Mouse (Mus musculus): ENCODE results near the gene Pecam1. TPM values are rescaled to one million over a fixed set of nuclear protein-coding genes. Genes with fewer than 3 reads are reported as not detected.
"Not testable (repeated sequence)": the region's sequence is repeated elsewhere in the genome, so short reads cannot be mapped to it uniquely, and the experiment has no call there.

The Pecam1 gene
- polyA plus RNA-seq, 2 experiments from 2014 or later = 116 to 166 TPM

DNA sequence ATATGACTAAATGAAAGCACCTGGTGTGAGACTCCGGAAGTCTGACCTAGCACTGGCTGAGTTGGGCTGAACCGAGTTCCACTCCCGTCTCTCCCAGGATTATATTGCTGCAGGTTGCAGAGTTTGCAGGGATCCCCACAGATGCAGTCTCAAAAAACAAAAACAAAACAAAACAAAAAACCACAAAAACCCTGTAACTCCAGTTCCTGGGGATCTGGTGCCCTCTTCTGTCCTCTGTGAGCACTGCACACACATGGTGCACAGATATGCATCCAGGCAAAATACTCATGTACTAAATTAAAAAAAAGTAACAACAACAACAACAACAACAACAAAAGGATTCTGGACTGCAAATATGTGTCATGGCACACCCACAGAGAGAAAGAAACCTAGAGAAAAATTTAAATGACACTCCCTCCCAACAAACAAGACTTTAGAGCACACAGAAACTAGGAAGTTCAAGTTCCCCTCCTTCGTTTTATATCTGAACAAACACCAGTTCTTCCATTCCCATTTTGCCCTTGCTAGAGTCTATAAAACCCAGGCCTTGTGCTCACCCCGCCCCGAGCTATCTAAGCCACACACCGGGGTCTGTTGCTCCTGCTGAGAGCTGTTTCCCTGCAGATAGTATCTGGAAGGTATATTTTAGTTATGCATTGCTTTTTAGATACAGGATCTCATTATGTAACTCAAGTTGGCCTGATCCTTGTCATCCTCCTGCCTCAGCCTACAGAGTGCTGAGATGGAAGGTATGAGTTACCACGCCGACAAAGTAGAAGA lies 20.0 kb upstream of the Pecam1 start:
- peak; percentile 68 for ATAC-seq

DNA sequence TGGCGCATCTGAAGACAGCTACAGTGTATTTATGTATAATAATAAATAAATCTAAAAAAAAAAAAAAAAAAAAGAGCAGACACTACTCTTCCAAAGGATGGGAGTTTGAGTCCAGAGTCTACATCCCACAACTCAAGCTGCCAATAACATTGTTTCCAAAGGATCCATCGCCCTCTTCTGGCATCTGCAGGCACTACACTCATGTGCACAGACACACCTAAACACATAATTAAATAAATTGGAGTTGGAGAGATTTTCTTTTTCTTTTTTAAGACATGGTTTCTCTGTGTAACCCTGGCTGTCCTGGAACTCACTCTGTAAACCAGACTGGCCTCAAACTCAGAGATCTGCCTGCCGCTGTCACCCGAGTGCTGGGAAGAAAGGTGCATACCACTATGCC lies 17.1 kb upstream of the Pecam1 start:
- no peak for ATAC-seq

DNA sequence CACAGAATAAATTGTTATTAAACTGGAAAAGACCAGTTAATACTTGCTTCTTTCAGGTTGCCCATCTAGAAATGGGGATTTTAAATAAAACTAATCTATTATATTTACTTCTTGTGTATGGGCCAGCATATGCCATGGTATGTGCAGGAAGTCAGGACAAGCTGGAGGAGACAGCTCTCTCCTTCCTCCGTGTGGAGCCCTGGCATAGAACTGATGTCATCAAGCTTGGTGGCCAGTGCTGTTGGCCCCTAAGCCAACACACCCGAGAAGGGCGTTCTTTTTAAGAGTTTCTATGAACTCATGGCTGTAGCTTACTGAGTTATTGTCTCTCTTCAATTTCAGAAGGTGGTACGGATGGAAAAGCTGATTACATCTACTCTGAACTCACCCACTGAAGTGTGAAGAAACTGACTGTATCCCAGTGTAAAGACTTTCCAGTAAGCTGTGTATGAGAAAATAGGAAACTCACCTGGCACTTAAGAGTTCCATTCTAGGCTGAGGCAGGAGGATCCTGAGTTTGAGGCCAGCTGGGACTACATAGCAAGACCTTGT lies 16.3 kb upstream of the Pecam1 start:
- ATAC-seq = no peak

DNA sequence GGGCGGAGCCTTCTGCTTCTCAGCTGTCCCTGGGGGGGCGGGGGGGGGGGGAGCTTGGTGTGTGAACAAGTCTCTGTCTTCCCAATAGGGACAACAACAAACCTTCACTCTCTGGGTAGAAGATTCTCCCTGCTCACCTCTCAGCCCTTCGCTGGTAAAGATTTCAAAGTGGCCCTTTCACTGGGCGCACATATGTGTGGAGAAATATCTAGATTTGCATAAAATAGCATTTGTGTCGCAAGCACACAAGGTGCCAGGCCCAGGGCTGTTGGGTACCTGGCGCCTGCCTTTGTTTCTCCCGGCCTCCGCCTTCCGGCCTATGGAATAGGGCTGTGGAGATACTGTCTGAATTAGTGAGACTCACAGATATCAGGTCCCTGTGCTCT lies 12.4 kb upstream of the Pecam1 start:
- no peak for ATAC-seq

DNA sequence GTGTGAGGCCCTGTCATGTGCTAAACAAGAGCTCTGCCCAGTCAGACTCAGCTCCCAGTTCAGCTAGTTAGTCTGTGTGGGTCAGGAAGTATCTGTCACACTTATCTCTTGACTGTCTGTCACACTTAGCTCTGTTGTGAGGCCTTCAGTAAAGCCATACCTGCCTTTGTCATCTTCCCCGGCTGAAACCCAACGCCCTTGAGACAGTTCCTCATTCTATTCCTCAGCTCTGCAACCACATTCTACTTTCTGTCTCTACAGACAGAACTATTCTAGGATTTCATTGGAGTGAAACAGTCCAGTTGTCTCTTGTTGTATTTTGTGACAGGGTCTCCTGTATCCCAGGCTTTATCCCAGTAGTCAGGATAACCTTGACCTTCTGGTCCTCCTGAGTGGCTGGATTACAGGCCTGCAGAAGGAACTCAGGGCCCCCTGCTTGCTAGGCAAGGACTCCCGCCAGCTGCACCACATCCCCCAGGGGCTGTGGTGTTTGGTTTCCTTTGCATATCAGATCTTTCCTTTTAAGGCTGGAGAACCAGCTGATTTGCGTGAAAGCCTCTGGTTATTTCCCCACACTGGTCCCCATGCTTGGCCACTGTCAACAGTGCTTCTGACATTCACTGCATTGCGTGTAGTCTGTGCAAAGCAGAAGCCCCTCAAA lies 11.8 kb upstream of the Pecam1 start:
- peak; percentile 85 for ATAC-seq

DNA sequence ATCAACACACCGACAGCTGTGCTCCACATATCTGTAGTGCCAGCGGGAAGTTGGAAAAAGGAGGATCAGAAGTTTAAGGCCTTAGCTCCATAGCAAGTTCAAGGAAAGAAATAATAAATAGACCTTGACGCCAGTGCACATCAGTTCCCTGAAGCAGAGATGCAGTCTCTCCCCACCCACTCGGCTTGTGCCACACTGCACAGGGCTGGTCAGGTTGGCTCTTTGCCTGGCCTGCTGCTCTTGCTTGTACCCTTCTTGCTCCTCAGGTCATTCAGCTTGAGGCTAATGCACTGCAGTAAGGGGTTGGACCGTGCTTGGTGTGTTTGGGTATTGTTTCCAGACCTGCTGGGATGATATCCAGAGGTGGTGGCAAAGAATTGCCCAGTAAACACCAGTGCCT lies 10.1 kb upstream of the Pecam1 start:
- ATAC-seq = no peak

DNA sequence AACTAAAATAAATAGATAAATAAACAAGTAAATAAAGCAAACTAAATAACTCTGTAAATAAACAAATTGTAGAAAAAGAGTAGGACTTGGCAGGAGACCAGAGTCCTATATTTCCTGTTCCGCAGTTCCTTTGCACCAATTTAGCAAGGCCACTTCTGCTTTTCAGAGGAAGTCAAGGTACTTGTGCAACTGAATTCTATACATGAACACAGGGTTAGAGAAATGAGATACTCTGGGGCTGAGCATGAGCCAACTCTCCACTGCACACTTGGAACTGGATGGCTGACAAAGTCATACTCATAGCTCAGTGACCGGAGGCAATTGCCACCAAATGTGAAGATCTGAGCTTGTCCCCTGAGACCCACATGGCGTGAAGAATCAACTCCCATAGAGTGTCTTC lies 8.6 kb upstream of the Pecam1 start:
- ATAC-seq = no peak

DNA sequence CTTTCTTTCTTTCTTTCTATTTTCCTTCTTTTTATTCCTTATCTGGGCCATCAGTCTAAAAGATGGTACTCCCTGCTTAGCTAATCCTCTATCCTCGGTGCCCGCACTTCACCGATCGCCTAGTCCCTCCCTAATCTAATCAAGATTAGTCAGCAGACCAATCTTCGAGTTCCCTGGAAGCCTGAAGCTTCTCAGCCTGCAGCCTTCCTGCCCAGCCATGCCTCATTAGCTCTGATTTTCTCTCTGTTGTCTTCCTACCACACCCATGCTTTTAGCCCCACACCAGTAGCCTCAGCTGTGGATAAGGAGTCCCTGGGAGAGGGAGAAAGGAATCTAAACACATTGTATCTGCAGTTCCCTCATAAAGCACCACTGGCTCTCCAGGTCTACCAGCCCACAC lies 5.2 kb upstream of the Pecam1 start:
- no peak for ATAC-seq

DNA sequence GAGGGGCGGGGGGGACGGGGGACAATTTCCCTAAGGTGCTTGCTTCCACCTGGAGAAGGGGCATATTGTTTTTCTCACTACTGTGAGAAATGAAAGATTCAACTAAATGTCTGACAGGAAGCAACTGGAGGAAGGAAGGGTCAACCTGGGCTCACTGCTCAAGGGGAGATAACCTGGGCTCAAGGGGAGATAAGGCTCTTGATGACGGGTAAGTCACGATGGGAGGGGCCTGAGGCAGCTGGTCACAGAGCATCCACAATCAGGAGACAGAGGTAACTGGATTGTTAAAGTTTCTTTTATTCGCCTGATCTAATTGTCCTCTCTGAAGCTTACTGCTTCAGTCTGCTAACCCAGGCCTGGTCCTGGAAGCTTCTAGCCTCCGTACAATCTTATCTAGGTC lies 2.9 kb upstream of the Pecam1 start:
- no peak for ATAC-seq

DNA sequence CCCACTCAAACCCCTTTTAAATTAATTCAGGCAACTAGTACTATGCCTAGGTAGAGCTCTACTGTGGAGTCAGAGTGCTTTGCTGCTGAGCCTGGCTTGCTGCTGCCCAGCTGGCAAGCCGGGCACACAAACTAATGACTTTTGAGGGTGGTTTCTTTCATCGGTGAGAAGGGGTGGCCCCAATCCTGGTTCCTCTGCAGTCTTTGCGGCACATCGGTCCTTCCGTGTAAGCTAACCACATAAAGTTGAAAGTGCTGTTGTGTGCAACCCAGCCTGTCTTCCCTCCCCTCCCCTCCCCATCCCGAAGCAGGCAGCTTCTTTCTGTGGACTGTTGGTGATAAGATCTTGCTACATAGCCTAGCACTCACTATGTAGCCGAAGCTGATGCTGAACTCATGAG lies 1.7 kb upstream of the Pecam1 start:
- peak; percentile 59 for ATAC-seq

DNA sequence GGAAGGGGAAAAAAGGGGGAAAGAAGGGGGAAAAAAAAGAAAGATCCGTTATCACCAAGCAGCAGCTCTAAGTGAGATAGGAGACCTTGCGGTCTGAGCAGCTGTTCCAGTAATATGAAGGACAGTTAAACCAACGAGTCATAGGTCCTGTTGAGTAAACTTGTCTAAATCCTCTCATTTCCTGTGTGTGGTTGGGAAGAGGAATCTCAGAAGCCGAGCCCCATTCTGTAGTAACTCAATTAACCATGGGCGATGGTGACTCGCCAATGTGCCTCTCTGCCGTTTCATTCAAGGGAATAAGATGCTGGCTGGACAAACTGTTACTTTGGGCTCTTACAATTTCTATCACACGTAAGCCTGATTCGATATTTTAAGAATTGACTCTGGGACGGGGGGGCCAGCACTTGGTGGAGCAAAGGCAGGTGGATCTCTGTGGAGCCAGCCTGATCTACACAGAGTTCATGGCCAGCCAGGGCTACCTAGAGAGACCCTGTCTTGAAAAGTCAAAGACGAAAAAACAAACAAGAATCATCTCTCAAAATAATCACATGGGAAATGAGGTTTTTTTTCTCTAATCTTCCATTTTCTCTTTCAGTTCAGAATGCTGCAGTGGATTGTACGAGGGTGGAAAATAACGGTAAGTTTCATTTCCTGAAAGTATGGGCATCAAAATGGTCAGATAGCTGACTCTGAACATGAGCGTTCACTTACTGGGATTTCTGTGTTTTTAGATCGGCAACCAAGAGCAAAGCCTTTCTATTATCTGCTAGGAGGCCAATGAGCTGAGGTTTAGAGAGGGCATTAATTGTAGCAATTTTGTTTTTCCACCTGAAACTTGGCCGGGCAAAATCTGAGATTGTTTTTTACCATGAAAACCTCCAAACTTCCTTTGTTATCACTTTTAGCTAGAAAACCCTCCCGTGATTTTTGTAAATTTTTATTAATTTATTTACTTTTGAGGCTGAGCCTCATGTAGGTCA lies 901 bp upstream of the Pecam1 start, which contains the start of gene Milr1:
Milr1 (plus strand) TSS at position 188 of the 980 bp plus-strand sequence.
- peak; percentile 19 for ATAC-seq

DNA sequence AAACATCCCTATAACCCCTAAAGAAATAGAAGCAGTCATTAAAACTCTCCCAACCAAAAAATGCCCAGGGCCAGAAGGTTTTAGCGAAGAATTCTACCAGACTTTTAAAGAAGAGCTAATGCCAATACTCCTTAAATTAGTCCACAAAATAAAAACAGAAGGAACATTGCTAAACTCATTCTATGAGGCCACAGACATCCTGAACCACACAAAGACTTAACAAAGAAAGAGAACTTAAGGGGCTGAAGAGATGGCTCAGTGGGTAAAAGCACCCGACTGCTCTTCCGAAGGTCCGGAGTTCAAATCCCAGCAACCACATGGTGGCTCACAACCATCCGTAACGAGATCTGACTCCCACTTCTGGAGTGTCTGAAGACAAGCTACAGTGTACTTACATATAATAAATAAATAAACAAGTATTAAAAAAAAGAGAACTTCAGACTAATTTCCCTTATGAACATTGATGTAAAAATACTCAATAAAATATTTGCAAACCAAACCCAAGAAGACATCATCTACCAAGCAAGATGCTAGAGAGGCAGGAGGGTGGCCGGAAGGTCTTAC lies 789 bp downstream of the Pecam1 start:
- ATAC-seq = not testable (repeated sequence)

DNA sequence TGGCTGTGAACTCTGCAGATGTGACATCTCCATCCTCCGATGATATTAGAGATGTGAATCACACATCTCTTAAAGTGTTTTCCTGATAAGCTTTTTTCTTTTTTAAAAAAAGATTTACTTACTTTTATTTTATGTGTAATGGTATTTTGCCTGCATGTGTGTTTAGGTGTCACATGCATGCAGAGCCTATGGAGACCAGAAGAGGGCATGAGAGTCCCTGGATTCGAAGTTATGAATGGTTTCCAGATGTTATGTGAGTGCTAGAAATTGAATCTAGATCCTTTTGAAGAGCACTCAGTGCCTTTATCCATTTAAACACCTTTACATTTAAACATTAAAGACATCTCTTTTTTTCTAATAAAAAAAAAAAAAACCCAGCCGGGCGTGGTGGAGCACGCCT lies 5.5 kb downstream of the Pecam1 start:
- ATAC-seq = no peak

DNA sequence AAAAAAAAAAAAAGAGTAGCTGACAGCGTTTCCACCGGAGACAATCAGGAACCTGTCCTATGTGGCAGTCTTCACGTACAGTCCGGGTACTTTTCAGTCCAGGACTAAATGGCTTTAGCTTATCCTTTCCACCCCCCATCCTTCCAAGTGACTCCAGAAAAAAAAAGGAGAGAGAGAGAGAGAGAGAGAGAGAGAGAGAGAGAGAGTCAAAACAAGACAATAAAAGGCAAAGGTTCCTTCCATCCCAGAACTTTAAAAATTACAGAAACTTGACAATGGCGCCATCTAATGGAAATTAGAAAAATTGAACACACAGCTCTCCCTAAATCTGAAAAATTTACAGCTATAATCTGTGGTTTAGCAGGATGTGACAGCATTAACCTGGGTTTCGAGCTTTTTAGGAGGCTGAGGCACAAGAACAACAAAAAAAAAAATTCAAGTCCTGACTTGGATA lies 8.0 kb downstream of the Pecam1 start:
- peak; percentile 70 for ATAC-seq

DNA sequence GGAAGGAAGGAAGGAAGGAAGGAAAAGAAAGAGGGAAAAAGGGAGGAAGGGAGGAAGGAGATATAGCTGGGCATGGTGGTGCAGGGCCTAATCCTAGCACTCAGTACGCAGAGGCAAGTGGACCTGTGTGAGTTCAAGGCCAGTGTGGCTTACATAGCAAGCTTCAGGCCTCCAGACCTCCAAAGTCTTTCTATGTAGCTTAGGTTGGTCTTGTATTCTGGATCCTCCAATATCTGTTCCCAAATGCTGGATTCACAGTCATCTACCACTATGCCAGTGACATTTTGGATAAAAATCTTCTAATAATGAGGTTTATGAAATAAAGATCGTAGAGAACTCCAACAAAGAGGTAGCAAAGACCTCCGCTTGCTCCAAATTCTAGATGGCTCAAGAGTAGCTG lies 8.6 kb downstream of the Pecam1 start:
- no peak for ATAC-seq

DNA sequence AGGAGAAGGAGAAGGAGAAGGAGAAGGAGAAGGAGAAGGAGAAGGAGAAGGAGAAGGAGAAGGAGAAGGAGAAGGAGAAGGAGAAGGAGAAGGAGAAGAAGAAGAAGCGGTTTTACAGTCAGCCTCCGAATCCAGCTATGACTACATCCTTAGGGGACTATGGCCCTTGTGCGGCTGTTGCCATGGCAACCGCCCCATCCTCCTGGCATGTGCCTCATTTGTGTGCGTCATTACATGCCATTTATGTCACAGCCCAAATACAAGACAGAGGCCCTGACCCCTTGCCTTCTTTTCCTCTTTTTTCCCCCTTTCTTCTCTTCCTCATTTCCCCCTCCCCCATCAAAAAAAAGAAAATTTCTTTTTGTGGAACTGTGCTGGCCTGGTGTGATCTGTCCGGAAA lies 9.2 kb downstream of the Pecam1 start:
- ATAC-seq = no peak

DNA sequence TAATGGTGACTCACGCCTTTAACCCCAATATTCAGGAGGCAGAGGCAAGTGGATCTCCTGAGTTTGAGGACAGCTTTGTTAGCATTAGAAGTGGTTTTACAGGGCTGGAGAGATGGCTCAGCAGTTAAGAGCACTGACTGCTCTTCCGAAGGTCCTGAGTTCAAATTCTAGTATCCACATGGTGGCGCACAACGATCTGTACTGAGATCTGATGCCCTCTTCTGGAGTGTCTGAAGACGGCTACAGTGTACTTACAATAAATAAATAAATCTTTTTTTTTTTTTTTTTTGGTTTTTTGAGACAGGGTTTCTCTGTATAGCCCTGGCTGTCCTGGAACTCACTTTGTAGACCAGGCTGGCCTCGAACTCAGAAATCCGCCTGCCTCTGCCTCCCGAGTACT lies 9.7 kb downstream of the Pecam1 start:
- ATAC-seq = not testable (repeated sequence)

DNA sequence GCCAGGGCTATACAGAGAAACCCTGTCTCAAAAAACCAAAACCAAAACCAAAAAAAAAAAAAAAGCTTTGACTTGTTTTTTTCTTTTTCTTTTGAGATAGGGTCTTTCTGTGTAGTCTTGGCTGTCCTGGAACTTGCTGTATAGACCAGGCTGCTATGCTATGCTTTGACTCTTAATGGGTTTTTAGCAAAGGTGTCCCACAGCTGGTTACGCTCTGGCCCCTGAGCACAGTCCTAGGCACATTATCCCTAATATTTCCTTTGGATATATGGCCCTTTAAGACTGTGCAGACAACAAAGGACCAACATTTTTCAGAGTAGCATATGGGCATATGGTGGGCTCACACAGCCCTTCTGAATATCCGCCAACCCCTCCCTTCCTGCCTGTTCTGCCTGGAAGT lies 11.3 kb downstream of the Pecam1 start:
- no peak for ATAC-seq

DNA sequence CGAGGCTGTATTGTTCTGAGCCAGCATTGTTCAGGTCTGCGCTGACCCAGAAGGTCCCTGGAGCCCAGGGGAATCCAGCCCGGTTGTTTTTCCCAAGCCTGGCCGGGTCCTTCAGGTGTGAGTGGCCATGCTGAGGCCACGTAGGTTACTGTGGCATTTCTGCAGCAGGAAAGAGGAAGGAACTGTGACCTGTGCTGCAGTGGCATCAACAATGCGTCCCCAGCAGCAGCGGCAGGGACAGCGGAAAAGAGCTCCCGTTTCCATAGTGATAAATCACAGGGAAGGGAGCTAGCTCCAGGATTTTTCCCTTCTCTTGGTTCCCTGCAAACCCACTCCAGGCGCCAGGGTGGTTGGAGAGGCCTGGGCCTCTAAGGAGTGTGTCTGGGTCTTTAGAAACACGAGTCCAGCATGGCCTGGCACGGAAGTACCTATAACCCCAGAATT lies 13.2 kb downstream of the Pecam1 start:
- no peak for ATAC-seq

DNA sequence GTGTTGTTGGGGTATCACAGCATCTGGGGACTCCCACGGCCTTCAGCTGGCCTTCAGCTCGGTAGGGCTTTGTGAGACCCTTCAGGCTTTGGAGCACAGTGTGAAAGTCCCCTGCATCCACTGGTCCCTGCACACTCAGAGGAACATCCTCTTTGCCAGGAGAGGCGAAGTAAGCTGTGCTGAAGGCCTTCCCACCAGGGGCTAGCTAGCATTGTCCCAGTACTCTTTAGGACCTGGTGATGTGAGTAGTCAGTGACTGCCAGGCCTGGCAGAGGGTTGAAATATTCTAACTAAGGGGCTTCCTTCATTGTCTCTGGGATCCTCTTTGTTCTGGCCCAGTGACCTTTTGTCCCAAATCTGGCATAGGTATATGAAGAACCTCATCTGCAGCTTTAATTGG lies 13.8 kb downstream of the Pecam1 start:
- ATAC-seq = no peak

DNA sequence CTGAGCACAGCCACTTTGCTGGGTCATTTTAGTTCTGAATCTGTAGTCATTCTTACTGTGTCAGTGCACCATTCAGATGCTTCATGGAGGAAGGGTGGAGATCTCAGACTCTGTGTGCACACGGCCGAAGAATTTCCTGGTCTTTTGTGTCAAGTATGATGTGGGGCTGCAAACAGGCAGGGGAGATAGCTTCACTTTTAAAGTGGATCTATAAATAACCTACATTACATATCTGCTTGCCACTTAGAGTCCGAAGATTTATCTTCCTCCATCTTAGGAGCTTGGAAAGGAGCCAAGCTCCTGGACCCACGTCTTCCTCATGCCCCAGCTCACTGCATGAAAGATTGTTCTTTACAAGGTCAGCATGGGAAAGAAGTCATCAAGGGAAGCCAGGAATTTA lies 19.7 kb downstream of the Pecam1 start:
- no peak for ATAC-seq

DNA sequence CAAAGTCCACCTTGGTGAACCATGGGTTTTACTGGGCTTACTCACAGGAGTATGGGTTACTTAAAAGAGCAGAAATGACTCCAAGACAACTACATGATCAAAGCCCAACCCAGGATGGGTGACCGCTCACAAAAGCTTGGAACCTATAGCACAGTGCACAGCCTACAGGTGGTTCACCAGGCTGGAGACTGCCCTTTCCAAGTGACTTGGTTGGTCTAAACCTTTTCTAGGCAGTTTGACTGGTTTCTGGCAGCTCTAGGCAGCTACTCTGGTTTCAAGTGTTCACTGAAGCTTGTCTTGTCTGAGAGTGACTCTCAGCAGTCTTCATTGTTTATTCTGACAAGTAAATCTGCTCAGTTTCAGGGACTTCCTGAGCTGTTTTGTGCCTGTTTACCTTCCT lies 20.8 kb downstream of the Pecam1 start:
- ATAC-seq = no peak
